Mouse (Mus musculus) intestine, embryonic 14.5 days (tissue): ENCODE data around the gene Ndufb6. TPM values are rescaled to one million over a fixed set of nuclear protein-coding genes. Genes with fewer than 3 reads are reported as not detected.

ENCODE experiments used
- ATAC-seq: fragments of 200-750 bp; cut with Nextera tagmentation; replicated peaks from 2 replicates; pipeline ENCODE4 v1.8.0; 2017; ENCODE audit warnings: low read depth, moderate number of reproducible peaks, moderate TSS enrichment, moderate library complexity; ENCODE audit not compliant: low FRiP score, low TSS enrichment
- DNase-seq: peaks from one replicate; pipeline ENCODE4 v3.0.0-alpha.2; 2018; ENCODE audit warnings: low spot score
- H3K27ac ChIP-seq: fragments of 300-500 bp; sonication (generic); 2 replicates; pipeline ENCODE4 v1.5.1; 2014; ENCODE audit warnings: low read depth, mild to moderate bottlenecking, control low read depth
- H3K27me3 ChIP-seq: fragments of 300-500 bp; sonication (generic); replicated peaks from 2 replicates; pipeline ENCODE4 v1.6.1; 2014; ENCODE audit warnings: low read length, control low read depth; ENCODE audit not compliant: control insufficient read depth, insufficient read depth
- H3K36me3 ChIP-seq: fragments of 300-500 bp; sonication (generic); 2 replicates; pipeline ENCODE4 v1.6.1; 2014; ENCODE audit warnings: low read length, control low read depth; ENCODE audit not compliant: control insufficient read depth, insufficient read depth
- H3K4me1 ChIP-seq: fragments of 300-500 bp; sonication (generic); replicated peaks from 2 replicates; pipeline ENCODE4 v1.6.1; 2014; ENCODE audit warnings: low read length, control low read depth, mixed read lengths; ENCODE audit not compliant: control insufficient read depth, insufficient read depth
- H3K4me2 ChIP-seq: fragments of 300-500 bp; sonication (generic); 2 replicates; pipeline ENCODE4 v1.6.1; 2014; ENCODE audit warnings: low read length
- H3K4me3 ChIP-seq: fragments of 300-500 bp; sonication (generic); 2 replicates; pipeline ENCODE4 v1.5.1; 2014; ENCODE audit warnings: low read depth, low read length, control low read depth, mixed read lengths
- H3K9ac ChIP-seq: fragments of 300-500 bp; sonication (generic); 2 replicates; pipeline ENCODE4 v1.6.1; 2014; ENCODE audit warnings: mild to moderate bottlenecking, low read length
- H3K9me3 ChIP-seq: fragments of 300-500 bp; sonication (generic); 2 replicates; pipeline ENCODE4 v1.6.1; 2016; ENCODE audit warnings: low read length, control low read depth; ENCODE audit not compliant: control insufficient read depth
- WGBS: fragments of 180-500 bp; shearing (Covaris S2); extraction: QIAGEN DNeasy Blood & Tissue Kit; methylation state at CpG from one replicate; pipeline ENCODE4 v1.1.7; 2014; 5-methylcytosine and 5-hydroxymethylcytosine counted together
- polyA plus RNA-seq: library from polyadenylated mRNA; unstranded; fragments of >200 nt; fragmentation: Nextera tagmentation; extraction: Ambion mirVana; gene quantifications from 2 replicates; pipeline ENCODE4 v1.2.1, GENCODE M21; 2014

Gene Ndufb6
- polyA plus RNA-seq, 1 experiment from 2014 or later = 341 TPM

DNA sequence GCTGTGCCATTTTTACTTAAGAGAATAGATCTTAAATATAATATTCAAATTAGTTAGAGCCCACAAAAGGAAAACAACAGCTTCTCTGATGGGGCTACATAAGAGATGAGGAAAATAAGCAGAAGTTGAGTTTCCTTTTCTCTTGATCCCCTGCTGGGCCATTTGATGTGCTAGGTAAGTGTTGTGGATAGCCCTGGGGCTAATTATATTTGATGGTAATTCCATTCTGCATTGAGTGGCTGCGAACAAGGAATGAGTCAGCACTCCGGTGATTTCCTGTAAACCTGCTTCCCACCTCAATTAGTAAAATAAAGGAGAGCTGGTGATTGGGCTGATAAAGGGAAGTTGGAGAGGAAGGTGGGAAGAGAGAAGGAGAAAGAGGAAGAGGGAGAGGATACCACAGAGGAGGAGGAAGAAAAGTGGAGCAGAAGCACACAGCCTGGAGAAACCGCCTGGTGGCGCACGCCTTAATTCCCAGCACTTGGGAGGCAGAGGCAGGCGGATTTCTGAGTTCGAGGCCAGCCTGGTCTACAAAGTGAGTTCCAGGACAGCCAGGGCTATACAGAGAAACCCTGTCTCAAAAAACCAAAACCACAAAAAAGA lies 46.1 kb downstream of the Ndufb6 start:
- Histone ChIP-seq H3K4me2 (no peak overlapping the region), H3K27ac (no peak overlapping the region), H3K9ac (no peak overlapping the region), H3K4me1 (no peaks in the 10 kb centered on the region), H3K9me3 (no peaks in the 10 kb centered on the region), H3K36me3 (no peaks in the 10 kb centered on the region), H3K27me3 (no peaks in the 10 kb centered on the region), H3K4me3 (no peak overlapping the region)
- ATAC-seq = no peak
- WGBS = 95% methylated on average over 7 of the region's 7 CpGs
- DNase-seq = no peak

- H3K9ac ChIP-seq = no peak overlapping the region
- ATAC-seq (no peak), DNase-seq (no peak)
- no peak overlapping the region for H3K27ac ChIP-seq
- H3K9me3 ChIP-seq = no peaks in the 10 kb centered on the region
- H3K4me2 ChIP-seq = no peak overlapping the region
- H3K27me3 ChIP-seq = no peaks in the 10 kb centered on the region
- no peaks in the 10 kb centered on the region for H3K36me3 ChIP-seq
- WGBS = 94% methylated on average over 6 of the region's 6 CpGs
- H3K4me3 ChIP-seq = no peak overlapping the region
- H3K4me1 ChIP-seq = no peaks in the 10 kb centered on the region
Observed at GRCm38 (mm10) chr4:40229723-40230122, 49.5 kb downstream of the Ndufb6 start.

DNA sequence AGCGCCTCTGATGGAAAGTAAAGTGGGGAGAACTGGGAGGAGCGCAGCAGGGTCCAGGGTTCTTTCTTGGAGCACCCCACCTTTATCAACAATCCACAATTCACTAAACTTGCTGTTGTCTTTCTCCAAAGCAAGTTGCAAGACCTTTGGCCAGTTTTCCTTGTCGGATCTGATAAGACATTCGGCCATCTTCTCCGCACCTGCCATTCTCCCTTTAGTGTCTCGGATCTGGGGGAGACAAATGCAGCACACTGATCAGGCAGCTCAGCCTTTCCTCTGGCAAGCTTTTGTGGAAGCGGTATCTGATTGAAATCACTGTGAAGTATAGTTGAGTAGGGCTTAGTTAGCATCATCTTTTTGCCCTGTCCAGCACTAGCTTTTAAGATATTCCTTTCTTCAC lies 51.3 kb downstream of the Ndufb6 start:
- no peak overlapping the region for H3K27ac ChIP-seq
- no peak overlapping the region for H3K9ac ChIP-seq
- ATAC-seq (no peak), DNase-seq (no peak)
- H3K4me2 ChIP-seq = no peak overlapping the region
- H3K4me1 ChIP-seq = no peaks in the 10 kb centered on the region
- no peaks in the 10 kb centered on the region for H3K27me3 ChIP-seq
- H3K4me3 ChIP-seq = no peak overlapping the region
- H3K36me3 ChIP-seq = no peaks in the 10 kb centered on the region
- H3K9me3 ChIP-seq = no peaks in the 10 kb centered on the region
- 90% methylated on average over 7 of the region's 7 CpGs for WGBS

GRCm38 (mm10) chr4:40227131-40227530 lies 52.1 kb downstream of the Ndufb6 start:
- 80% methylated on average over 11 of the region's 11 CpGs for WGBS
- Histone ChIP-seq H3K4me1 (no peaks in the 10 kb centered on the region; the same call in 1 of the 2 replicates), H3K9me3 (no peaks in the 10 kb centered on the region), H3K9ac (no peak overlapping the region), H3K4me2 (no peak overlapping the region), H3K4me3 (no peak overlapping the region), H3K36me3 (no peaks in the 10 kb centered on the region), H3K27me3 (no peaks in the 10 kb centered on the region), H3K27ac (no peak overlapping the region)
- no peak for ATAC-seq
- DNase-seq = no peak

GRCm38 (mm10) chr4:40226095-40226494 lies 53.1 kb downstream of the Ndufb6 start:
- Histone ChIP-seq H3K9me3 (no peaks in the 10 kb centered on the region), H3K9ac (no peak overlapping the region), H3K27ac (no peak overlapping the region), H3K27me3 (no peaks in the 10 kb centered on the region), H3K4me1 (no peaks in the 10 kb centered on the region; the same call in 1 of the 2 replicates), H3K4me2 (no peak overlapping the region), H3K36me3 (no peaks in the 10 kb centered on the region), H3K4me3 (no peak overlapping the region)
- ATAC-seq (no peak), DNase-seq (no peak)
- 56% methylated on average over 5 of the region's 5 CpGs for WGBS

DNA sequence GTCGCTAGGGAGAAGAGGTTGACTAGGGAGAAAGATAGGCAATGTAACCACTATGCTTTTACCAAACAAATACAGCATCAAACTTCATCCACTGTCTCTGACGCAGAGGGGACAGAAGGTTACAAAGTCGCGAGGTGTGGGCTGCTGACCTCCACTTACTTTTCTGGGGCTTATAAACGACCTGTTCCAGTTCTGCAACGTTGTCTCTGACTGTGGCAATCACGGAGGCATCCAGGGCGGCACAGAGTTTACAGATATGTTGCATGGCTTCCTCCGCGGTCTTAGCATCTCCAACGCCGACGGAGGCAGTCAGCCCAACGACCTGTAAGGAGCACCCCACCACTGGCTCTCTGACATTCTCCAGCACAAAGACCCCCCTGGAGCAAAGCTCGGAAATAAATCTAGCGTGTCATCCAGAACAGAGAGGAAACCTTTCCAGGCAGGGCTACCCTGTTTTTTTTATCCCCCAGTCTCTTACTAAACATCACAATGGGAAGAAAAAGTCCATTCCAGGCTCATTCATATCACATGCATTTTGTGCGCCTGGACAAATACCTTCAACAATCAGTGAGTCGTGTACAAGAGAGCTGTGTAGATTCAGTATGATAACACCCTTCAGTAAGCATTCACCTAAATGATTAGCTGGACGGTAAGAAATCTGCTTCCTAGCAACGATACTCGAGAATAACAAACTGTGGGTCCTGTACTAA lies 57.2 kb downstream of the Ndufb6 start:
- no peak overlapping the region for H3K4me3 ChIP-seq
- ATAC-seq (no peak), DNase-seq (no peak)
- no peaks in the 10 kb centered on the region for H3K9me3 ChIP-seq
- H3K9ac ChIP-seq = no peak overlapping the region
- 28% methylated on average over 21 of the region's 21 CpGs for WGBS
- 0 out of 2 replicates have a peak, but pooled peaks cover 3% of the 10 kb centered on the region for H3K27me3 ChIP-seq
- H3K4me2 ChIP-seq = no peak overlapping the region
- no peaks in the 10 kb centered on the region; the same call in 1 of the 2 replicates for H3K4me1 ChIP-seq
- H3K36me3 ChIP-seq = no peaks in the 10 kb centered on the region
- no peak overlapping the region for H3K27ac ChIP-seq

DNA sequence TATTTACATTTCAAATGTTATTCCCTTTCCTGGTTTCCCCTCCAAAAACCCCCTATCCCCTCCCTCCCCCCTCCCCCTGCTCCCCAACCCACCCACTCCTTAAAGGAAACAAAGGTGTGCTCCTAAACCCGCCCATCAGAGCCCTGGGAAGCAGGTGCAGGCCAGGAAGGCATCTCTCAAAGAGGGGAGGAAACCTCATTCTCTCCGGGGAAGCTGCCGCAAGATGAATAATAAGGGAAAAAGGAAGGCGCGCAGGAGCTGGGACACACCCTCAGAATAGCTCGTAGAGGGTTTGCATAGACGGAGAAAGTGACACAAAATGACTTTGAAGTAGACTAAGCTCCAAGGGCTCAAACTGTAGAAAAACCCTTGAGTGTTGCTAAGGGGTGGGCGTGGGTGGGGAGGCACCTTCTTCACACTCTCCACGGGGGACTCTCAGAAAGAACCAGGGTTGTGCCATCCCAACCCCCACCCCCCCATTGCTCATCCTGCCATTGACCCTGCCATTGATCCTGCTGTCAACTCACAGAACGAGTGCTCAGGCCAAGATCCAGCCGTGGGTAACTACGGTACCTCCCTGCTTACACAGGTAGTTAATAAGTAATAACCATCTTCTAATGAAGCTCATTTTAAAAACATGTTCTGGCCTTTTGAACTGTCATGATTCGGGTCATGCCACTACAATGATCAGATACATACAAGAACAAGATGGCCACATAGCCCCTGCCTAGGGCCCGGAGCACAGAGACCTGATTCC lies 58.0 kb downstream of the Ndufb6 start:
- ATAC-seq = no peak
- Histone ChIP-seq H3K4me2 (no peak overlapping the region; the same call in 1 of the 2 replicates), H3K4me1 (no peaks in the 10 kb centered on the region; the same call in 1 of the 2 replicates), H3K27ac (no peak overlapping the region), H3K9ac (no peak overlapping the region), H3K9me3 (no peaks in the 10 kb centered on the region), H3K4me3 (no peak overlapping the region), H3K36me3 (no peaks in the 10 kb centered on the region), H3K27me3 (0 out of 2 replicates have a peak, but pooled peaks cover 3% of the 10 kb centered on the region)
- WGBS = 26% methylated on average over 14 of the region's 14 CpGs
- DNase-seq = no peak
